Mouse (Mus musculus): Measurements from ENCODE around the gene Lrrc8a. TPM values are rescaled to one million over a fixed set of nuclear protein-coding genes. Genes with fewer than 3 reads are reported as not detected.

Gene Lrrc8a
- 10 to 100 TPM; 50.6 to 55.9 TPM for total RNA-seq (2021)

- intact Hi-C loops (cut with DNase I) = loop anchor here (10.0 kb wide), 1 partner anchor 53 kb away; no protein-coding TSS in a partner anchor
- DNase-seq = peak; percentile 100
Observed at GRCm38 (mm10) chr2:30237199-30237880, at the start of gene Lrrc8a. Lrrc8a (plus strand) TSS chr2:30237715.

- intact Hi-C loops (cut with DNase I) = no loop called here
- no peak for DNase-seq
Observed at GRCm38 (mm10) chr2:30191790-30192580, 45.5 kb upstream of the Lrrc8a start.

GRCm38 (mm10) chr2:30194656-30195055 lies 42.9 kb upstream of the Lrrc8a start:
- intact Hi-C loops (cut with DNase I) = no loop called here
- DNase-seq = no peak

GRCm38 (mm10) chr2:30198021-30198420 lies 39.5 kb upstream of the Lrrc8a start:
- intact Hi-C loops (cut with DNase I) = no loop called here
- no peak for DNase-seq

DNA sequence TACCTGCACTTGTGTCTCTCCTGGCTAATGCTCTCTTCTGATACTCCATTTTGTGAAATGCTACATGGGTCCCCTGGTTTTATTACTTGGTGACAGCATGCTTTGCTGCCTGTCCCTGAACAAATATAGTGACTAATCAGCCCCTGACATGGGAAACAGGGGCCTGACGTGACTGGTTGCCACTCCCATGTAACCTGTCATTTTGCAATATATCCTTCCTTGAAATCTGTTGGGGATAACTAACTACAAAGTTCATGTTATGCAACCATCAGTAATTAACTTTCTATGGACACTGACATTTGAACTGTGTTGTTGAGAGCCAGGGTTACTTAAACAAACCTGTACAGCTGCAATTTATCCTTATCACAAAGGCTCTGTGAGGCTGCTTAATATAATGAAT lies 37.5 kb upstream of the Lrrc8a start:
- intact Hi-C loops (cut with DNase I) = no loop called here
- no peak for DNase-seq

- intact Hi-C loops (cut with DNase I) = no loop called here
- DNase-seq = no peak
Observed at GRCm38 (mm10) chr2:30200388-30200925, 37.1 kb upstream of the Lrrc8a start.

DNA sequence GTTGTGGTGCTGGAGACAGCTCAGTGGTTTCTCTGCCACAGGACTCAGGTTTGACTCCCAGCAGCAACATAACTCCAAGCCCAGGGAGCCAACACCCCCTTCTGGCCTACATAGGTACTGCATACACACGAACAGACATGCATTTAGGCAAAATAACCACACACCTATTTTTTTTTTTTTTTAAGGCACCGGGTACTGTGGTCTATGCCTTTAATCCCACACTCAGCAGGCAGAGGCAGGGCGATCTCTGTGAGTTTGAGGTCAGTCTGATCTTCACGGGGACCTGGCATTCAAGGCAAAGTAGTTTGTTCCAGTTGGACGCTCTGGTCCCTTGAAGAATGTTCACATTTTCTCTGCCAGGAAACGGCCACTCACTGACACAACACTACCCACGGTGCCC lies 34.1 kb upstream of the Lrrc8a start:
- intact Hi-C loops (cut with DNase I) = no loop called here
- DNase-seq = peak; percentile 29

- DNase-seq = no peak
- intact Hi-C loops (cut with DNase I) = no loop called here
Observed at GRCm38 (mm10) chr2:30205255-30205628, 32.3 kb upstream of the Lrrc8a start.

DNA sequence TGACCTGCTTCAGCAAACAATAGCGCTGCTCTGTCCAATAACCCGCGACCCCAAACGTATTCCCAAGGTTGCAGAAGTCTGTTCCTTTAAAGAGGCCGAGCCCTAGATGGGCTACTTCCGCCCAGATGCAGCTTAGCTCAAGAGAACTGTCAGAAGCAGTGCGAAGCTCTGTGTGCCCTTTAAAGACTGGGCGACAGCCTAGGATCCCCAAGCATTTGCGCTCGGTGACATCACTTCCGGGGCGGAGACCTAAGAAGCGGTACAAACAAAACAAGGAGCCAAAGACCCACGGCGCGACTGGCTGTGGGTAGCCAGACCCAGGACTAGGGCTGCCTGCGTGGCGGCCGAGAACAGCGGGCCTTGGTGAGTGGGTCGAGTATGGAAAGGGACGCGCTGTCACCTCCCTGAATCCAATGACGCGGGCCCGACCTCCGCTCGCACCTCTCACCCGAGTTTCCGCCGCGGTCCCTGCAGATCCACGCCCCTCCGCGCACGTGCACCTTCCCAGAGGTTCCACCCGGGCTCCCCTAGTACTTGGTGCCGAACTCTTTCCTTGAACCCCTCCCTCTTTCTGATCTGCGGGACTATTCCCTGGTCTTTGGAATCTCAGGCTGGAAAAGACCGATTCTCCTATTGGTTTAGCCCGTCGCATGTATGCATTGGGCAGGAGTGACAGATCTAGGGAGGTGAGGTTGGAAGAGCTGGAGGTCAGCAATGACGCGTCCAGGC lies 31.7 kb upstream of the Lrrc8a start, which contains the start of gene Kyat1:
Gene Kyat1, minus strand, starts transcription at position 219 of the 729 bp plus-strand sequence.
- intact Hi-C loops (cut with DNase I) = no loop called here

DNA sequence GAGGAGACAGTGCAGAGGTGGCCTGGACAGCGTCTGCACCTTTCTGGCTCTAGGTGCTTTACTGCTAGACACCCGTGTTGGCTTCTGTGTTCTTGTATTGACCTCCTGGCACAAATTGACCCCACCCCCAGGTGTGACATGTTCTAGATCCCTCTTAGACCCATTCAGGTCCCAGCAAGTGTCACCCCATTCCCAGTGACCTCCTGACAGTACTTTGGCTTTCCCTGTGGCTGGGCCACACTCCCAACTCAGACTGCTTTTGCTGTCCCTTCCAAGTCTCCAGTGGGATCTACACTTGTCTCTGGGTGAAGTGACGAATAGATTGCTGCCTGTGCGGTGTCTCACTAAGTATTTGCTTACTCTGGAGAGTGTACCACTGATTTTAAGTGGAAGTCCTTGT lies 30.1 kb upstream of the Lrrc8a start:
- no peak for DNase-seq
- intact Hi-C loops (cut with DNase I) = no loop called here

More for the DNA sequence above, 31.7 kb upstream of the Lrrc8a start, which contains the start of gene Kyat1:
- peak; percentile 93 for DNase-seq

GRCm38 (mm10) chr2:30207886-30208285 lies 29.6 kb upstream of the Lrrc8a start:
- intact Hi-C loops (cut with DNase I) = no loop called here
- DNase-seq = no peak

DNA sequence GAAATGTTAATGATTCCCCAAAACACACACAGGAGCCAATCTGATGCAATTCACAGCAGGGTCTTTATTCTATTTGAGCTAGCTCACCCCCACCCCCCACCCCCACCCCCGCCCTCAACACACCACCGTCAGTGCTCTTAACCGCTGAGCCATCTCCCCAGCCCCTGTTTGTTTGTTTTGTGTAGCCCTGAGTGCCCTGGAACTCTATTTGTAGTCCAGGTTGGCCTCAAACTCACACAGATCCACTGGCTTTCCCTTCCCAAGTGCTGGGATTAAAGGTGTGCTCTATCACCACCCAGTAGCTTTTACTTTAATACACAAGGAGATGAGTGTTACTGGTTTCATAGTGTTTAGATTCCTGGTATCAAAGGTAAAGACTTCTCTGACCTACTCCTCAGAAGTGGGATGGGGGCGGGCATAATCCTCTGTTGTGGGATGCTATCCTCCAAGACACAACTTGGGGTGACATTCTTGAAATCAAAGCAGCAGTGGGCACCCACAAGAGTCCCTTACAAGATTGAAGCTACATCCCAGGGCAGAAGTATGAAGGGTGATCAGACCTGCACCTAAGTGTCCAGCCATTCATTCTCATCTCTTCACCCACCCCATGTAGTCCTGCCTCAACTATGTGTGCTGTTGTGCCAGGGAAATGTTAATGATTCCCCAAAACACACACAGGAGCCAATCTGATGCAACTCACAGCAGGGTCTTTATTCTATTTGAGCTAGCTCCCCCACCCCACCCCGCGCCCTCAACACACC lies 25.9 kb upstream of the Lrrc8a start:
- intact Hi-C loops (cut with DNase I) = no loop called here
- no peak for DNase-seq

GRCm38 (mm10) chr2:30212169-30212545 lies 25.4 kb upstream of the Lrrc8a start:
- DNase-seq = no peak
- intact Hi-C loops (cut with DNase I) = no loop called here

DNA sequence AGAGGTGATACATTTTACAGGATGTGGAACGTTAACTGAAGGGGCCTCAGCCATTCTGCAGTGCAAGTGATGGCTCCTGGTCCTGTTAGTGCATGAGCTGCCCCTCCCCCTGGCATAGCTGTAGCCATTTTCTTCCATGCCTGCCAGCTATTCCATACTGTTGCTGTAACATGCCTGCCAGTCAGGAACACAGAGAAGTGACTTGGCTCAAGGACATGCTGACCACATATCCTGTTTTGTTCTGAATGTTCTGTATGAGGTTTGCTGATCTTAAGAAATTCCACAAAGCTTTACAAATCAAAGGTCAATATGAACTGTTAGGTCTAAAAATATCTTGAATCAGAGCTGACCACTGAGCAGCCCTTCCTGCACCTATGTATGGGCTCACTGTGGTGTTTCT lies 24.6 kb upstream of the Lrrc8a start:
- intact Hi-C loops (cut with DNase I) = no loop called here
- no peak for DNase-seq

DNA sequence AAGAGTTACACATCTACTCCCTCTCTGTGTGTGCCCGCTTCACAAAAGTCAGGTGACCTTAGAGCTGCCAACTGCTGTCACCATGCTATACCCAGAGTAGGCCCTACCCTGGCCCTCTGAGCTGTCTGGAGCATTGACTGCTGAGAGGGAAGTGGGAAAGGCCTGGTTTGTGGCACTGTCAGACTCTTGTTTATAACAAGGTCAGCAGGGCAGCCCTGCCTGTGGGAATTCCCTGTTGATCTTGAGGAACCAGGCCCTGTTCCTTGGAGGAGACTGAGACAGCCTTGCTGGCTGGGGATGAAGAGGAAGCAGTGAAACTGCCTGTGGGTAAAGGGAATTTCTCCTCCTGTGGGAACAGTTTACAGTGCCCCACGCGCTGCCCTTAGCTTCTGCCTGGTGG lies 22.8 kb upstream of the Lrrc8a start:
- DNase-seq = no peak

GRCm38 (mm10) chr2:30215493-30215892 lies 22.0 kb upstream of the Lrrc8a start:
- intact Hi-C loops (cut with DNase I) = no loop called here
- no peak for DNase-seq

More for the DNA sequence above, 22.8 kb upstream of the Lrrc8a start:
- intact Hi-C loops (cut with DNase I) = no loop called here

GRCm38 (mm10) chr2:30216293-30216692 lies 21.2 kb upstream of the Lrrc8a start:
- intact Hi-C loops (cut with DNase I) = no loop called here
- DNase-seq = no peak

DNA sequence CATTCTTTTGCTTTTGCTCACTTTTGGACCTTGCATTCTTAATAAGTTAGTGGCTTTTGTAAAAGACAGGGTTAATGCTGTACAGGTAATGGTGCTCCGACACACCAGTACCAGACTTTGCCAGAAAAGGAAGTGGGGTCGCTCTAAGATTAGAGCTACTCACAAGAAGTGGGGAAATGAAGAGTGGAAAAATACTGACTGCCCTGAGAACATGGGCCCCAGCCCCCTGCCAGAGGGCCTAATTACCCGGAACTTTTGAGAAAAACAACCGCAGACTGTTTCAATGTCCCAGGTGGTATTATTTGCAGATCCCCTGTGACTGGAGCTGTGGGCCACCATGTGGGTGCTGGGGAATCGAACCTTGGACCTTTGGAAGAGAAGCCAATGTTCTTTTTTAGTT lies 1.9 kb upstream of the Lrrc8a start:
- intact Hi-C loops (cut with DNase I) = loop anchor here (10.0 kb wide), 1 partner anchor 51 kb away; no protein-coding TSS in a partner anchor
- no peak for DNase-seq

DNA sequence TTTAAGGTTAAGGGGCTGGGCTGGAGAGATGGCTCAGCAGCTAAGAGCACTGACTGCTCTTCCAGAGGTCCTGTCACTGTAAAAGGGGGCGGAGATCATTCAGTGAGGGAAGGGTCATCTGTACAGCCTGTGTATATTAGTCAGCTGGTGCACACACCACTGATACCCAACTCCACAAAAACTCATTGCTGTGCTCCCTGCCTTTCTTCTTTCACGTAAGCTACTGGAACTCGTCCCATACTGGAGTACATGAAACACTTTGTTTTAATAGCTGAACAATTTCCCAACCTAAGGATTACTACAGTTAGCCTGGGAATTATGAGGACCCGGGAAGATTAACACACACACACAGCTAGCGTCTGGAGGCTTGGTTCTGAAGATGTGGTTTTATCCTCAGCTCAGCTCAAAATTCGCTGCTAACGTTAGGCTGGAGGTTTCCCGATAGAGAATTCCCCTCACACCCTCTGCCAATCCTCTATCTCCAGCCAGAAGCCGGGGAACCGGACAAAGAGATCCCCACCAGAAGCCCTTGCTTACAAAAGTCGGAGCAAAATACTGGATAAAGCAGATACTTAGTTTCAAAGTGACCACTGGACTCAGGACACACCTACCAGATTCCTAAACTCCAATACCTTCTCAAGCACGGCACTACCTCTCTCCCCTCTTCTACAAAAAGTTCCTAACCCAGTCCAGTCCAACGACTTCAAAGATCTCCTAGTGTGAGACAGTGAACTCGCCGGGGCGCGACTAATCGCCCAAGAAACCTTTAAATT lies 903 bp upstream of the Lrrc8a start:
- intact Hi-C loops (cut with DNase I) = loop anchor here (10.0 kb wide), 1 partner anchor 52 kb away; no protein-coding TSS in a partner anchor
- DNase-seq = no peak

Measured in left cerebral cortex, postnatal 4 days (tissue).